Mouse (Mus musculus) adrenal gland, postnatal 25 days (tissue): ENCODE measurements around the gene Polg2. TPM values are rescaled to one million over a fixed set of nuclear protein-coding genes. Genes with fewer than 3 reads are reported as not detected.
"Not testable (repeated sequence)": the region's sequence is repeated elsewhere in the genome, so short reads cannot be mapped to it uniquely, and the experiment has no call there.

ENCODE experiments used
- DNase-seq: peaks from one replicate; pipeline ENCODE4 v3.0.0; 2021; ENCODE audit warnings: mixed read lengths
- total RNA-seq: library from RNA; stranded (reverse); gene quantifications from 2 replicates; pipeline ENCODE4 v1.2.3, GENCODE M21; 2021

The Polg2 gene
- total RNA-seq, 1 experiment from 2014 or later = 8.4 TPM

DNA sequence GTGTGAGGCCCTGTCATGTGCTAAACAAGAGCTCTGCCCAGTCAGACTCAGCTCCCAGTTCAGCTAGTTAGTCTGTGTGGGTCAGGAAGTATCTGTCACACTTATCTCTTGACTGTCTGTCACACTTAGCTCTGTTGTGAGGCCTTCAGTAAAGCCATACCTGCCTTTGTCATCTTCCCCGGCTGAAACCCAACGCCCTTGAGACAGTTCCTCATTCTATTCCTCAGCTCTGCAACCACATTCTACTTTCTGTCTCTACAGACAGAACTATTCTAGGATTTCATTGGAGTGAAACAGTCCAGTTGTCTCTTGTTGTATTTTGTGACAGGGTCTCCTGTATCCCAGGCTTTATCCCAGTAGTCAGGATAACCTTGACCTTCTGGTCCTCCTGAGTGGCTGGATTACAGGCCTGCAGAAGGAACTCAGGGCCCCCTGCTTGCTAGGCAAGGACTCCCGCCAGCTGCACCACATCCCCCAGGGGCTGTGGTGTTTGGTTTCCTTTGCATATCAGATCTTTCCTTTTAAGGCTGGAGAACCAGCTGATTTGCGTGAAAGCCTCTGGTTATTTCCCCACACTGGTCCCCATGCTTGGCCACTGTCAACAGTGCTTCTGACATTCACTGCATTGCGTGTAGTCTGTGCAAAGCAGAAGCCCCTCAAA lies 17.1 kb downstream of the Polg2 start:
- no peak for DNase-seq

DNA sequence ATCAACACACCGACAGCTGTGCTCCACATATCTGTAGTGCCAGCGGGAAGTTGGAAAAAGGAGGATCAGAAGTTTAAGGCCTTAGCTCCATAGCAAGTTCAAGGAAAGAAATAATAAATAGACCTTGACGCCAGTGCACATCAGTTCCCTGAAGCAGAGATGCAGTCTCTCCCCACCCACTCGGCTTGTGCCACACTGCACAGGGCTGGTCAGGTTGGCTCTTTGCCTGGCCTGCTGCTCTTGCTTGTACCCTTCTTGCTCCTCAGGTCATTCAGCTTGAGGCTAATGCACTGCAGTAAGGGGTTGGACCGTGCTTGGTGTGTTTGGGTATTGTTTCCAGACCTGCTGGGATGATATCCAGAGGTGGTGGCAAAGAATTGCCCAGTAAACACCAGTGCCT lies 18.8 kb downstream of the Polg2 start:
- no peak for DNase-seq

DNA sequence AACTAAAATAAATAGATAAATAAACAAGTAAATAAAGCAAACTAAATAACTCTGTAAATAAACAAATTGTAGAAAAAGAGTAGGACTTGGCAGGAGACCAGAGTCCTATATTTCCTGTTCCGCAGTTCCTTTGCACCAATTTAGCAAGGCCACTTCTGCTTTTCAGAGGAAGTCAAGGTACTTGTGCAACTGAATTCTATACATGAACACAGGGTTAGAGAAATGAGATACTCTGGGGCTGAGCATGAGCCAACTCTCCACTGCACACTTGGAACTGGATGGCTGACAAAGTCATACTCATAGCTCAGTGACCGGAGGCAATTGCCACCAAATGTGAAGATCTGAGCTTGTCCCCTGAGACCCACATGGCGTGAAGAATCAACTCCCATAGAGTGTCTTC lies 20.3 kb downstream of the Polg2 start:
- DNase-seq = no peak

DNA sequence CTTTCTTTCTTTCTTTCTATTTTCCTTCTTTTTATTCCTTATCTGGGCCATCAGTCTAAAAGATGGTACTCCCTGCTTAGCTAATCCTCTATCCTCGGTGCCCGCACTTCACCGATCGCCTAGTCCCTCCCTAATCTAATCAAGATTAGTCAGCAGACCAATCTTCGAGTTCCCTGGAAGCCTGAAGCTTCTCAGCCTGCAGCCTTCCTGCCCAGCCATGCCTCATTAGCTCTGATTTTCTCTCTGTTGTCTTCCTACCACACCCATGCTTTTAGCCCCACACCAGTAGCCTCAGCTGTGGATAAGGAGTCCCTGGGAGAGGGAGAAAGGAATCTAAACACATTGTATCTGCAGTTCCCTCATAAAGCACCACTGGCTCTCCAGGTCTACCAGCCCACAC lies 23.8 kb downstream of the Polg2 start:
- no peak for DNase-seq

DNA sequence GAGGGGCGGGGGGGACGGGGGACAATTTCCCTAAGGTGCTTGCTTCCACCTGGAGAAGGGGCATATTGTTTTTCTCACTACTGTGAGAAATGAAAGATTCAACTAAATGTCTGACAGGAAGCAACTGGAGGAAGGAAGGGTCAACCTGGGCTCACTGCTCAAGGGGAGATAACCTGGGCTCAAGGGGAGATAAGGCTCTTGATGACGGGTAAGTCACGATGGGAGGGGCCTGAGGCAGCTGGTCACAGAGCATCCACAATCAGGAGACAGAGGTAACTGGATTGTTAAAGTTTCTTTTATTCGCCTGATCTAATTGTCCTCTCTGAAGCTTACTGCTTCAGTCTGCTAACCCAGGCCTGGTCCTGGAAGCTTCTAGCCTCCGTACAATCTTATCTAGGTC lies 26.0 kb downstream of the Polg2 start:
- DNase-seq = no peak

DNA sequence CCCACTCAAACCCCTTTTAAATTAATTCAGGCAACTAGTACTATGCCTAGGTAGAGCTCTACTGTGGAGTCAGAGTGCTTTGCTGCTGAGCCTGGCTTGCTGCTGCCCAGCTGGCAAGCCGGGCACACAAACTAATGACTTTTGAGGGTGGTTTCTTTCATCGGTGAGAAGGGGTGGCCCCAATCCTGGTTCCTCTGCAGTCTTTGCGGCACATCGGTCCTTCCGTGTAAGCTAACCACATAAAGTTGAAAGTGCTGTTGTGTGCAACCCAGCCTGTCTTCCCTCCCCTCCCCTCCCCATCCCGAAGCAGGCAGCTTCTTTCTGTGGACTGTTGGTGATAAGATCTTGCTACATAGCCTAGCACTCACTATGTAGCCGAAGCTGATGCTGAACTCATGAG lies 27.2 kb downstream of the Polg2 start:
- no peak for DNase-seq

DNA sequence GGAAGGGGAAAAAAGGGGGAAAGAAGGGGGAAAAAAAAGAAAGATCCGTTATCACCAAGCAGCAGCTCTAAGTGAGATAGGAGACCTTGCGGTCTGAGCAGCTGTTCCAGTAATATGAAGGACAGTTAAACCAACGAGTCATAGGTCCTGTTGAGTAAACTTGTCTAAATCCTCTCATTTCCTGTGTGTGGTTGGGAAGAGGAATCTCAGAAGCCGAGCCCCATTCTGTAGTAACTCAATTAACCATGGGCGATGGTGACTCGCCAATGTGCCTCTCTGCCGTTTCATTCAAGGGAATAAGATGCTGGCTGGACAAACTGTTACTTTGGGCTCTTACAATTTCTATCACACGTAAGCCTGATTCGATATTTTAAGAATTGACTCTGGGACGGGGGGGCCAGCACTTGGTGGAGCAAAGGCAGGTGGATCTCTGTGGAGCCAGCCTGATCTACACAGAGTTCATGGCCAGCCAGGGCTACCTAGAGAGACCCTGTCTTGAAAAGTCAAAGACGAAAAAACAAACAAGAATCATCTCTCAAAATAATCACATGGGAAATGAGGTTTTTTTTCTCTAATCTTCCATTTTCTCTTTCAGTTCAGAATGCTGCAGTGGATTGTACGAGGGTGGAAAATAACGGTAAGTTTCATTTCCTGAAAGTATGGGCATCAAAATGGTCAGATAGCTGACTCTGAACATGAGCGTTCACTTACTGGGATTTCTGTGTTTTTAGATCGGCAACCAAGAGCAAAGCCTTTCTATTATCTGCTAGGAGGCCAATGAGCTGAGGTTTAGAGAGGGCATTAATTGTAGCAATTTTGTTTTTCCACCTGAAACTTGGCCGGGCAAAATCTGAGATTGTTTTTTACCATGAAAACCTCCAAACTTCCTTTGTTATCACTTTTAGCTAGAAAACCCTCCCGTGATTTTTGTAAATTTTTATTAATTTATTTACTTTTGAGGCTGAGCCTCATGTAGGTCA lies 28.0 kb downstream of the Polg2 start, which contains the start of gene Milr1:
Milr1 (plus strand) TSS at position 188 of the 980 bp plus-strand sequence.
- no peak for DNase-seq

DNA sequence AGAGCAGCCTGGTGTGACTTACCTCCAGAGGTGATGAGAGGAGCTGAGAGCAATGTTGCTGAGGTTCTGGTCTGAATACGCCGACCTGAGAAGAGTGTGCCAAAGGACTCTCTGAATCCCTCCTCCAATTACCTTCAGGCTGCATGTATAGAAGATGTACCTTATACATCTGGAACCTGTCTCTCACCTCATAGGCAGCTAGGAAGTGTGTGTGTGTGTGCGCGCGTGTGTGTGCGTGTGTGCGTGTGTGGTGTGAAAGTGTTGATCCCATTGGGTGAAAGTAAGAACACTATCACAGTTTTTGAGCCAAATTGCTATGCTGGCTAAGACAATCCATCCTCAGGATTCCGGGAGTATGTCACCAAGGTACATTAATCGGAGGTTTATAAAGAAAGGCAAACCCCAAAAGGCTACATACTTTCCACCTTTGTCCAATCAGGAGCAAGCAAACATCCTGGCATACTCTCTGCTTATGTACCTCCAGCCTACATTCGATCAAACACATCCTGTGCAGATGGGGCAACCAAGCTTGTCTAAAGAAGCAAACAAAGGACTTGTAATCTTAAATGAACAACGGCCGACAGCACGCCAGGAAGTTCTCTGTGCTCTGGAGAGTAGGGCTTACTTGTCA lies 29.1 kb downstream of the Polg2 start, which contains the start of gene Pecam1:
Pecam1 (minus strand) TSS at position 508 of the 631 bp plus-strand sequence.
- DNase-seq = no peak

DNA sequence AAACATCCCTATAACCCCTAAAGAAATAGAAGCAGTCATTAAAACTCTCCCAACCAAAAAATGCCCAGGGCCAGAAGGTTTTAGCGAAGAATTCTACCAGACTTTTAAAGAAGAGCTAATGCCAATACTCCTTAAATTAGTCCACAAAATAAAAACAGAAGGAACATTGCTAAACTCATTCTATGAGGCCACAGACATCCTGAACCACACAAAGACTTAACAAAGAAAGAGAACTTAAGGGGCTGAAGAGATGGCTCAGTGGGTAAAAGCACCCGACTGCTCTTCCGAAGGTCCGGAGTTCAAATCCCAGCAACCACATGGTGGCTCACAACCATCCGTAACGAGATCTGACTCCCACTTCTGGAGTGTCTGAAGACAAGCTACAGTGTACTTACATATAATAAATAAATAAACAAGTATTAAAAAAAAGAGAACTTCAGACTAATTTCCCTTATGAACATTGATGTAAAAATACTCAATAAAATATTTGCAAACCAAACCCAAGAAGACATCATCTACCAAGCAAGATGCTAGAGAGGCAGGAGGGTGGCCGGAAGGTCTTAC lies 29.7 kb downstream of the Polg2 start:
- not testable (repeated sequence) for DNase-seq

DNA sequence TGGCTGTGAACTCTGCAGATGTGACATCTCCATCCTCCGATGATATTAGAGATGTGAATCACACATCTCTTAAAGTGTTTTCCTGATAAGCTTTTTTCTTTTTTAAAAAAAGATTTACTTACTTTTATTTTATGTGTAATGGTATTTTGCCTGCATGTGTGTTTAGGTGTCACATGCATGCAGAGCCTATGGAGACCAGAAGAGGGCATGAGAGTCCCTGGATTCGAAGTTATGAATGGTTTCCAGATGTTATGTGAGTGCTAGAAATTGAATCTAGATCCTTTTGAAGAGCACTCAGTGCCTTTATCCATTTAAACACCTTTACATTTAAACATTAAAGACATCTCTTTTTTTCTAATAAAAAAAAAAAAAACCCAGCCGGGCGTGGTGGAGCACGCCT lies 34.4 kb downstream of the Polg2 start:
- DNase-seq = no peak

DNA sequence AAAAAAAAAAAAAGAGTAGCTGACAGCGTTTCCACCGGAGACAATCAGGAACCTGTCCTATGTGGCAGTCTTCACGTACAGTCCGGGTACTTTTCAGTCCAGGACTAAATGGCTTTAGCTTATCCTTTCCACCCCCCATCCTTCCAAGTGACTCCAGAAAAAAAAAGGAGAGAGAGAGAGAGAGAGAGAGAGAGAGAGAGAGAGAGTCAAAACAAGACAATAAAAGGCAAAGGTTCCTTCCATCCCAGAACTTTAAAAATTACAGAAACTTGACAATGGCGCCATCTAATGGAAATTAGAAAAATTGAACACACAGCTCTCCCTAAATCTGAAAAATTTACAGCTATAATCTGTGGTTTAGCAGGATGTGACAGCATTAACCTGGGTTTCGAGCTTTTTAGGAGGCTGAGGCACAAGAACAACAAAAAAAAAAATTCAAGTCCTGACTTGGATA lies 36.9 kb downstream of the Polg2 start:
- DNase-seq = no peak

DNA sequence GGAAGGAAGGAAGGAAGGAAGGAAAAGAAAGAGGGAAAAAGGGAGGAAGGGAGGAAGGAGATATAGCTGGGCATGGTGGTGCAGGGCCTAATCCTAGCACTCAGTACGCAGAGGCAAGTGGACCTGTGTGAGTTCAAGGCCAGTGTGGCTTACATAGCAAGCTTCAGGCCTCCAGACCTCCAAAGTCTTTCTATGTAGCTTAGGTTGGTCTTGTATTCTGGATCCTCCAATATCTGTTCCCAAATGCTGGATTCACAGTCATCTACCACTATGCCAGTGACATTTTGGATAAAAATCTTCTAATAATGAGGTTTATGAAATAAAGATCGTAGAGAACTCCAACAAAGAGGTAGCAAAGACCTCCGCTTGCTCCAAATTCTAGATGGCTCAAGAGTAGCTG lies 37.5 kb downstream of the Polg2 start:
- DNase-seq = no peak

DNA sequence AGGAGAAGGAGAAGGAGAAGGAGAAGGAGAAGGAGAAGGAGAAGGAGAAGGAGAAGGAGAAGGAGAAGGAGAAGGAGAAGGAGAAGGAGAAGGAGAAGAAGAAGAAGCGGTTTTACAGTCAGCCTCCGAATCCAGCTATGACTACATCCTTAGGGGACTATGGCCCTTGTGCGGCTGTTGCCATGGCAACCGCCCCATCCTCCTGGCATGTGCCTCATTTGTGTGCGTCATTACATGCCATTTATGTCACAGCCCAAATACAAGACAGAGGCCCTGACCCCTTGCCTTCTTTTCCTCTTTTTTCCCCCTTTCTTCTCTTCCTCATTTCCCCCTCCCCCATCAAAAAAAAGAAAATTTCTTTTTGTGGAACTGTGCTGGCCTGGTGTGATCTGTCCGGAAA lies 38.1 kb downstream of the Polg2 start:
- DNase-seq = no peak

DNA sequence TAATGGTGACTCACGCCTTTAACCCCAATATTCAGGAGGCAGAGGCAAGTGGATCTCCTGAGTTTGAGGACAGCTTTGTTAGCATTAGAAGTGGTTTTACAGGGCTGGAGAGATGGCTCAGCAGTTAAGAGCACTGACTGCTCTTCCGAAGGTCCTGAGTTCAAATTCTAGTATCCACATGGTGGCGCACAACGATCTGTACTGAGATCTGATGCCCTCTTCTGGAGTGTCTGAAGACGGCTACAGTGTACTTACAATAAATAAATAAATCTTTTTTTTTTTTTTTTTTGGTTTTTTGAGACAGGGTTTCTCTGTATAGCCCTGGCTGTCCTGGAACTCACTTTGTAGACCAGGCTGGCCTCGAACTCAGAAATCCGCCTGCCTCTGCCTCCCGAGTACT lies 38.6 kb downstream of the Polg2 start:
- DNase-seq = not testable (repeated sequence)

DNA sequence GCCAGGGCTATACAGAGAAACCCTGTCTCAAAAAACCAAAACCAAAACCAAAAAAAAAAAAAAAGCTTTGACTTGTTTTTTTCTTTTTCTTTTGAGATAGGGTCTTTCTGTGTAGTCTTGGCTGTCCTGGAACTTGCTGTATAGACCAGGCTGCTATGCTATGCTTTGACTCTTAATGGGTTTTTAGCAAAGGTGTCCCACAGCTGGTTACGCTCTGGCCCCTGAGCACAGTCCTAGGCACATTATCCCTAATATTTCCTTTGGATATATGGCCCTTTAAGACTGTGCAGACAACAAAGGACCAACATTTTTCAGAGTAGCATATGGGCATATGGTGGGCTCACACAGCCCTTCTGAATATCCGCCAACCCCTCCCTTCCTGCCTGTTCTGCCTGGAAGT lies 40.2 kb downstream of the Polg2 start:
- DNase-seq = no peak

DNA sequence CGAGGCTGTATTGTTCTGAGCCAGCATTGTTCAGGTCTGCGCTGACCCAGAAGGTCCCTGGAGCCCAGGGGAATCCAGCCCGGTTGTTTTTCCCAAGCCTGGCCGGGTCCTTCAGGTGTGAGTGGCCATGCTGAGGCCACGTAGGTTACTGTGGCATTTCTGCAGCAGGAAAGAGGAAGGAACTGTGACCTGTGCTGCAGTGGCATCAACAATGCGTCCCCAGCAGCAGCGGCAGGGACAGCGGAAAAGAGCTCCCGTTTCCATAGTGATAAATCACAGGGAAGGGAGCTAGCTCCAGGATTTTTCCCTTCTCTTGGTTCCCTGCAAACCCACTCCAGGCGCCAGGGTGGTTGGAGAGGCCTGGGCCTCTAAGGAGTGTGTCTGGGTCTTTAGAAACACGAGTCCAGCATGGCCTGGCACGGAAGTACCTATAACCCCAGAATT lies 42.1 kb downstream of the Polg2 start:
- peak; percentile 25 for DNase-seq

DNA sequence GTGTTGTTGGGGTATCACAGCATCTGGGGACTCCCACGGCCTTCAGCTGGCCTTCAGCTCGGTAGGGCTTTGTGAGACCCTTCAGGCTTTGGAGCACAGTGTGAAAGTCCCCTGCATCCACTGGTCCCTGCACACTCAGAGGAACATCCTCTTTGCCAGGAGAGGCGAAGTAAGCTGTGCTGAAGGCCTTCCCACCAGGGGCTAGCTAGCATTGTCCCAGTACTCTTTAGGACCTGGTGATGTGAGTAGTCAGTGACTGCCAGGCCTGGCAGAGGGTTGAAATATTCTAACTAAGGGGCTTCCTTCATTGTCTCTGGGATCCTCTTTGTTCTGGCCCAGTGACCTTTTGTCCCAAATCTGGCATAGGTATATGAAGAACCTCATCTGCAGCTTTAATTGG lies 42.7 kb downstream of the Polg2 start:
- DNase-seq = no peak

DNA sequence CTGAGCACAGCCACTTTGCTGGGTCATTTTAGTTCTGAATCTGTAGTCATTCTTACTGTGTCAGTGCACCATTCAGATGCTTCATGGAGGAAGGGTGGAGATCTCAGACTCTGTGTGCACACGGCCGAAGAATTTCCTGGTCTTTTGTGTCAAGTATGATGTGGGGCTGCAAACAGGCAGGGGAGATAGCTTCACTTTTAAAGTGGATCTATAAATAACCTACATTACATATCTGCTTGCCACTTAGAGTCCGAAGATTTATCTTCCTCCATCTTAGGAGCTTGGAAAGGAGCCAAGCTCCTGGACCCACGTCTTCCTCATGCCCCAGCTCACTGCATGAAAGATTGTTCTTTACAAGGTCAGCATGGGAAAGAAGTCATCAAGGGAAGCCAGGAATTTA lies 48.6 kb downstream of the Polg2 start:
- DNase-seq = no peak

DNA sequence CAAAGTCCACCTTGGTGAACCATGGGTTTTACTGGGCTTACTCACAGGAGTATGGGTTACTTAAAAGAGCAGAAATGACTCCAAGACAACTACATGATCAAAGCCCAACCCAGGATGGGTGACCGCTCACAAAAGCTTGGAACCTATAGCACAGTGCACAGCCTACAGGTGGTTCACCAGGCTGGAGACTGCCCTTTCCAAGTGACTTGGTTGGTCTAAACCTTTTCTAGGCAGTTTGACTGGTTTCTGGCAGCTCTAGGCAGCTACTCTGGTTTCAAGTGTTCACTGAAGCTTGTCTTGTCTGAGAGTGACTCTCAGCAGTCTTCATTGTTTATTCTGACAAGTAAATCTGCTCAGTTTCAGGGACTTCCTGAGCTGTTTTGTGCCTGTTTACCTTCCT lies 49.7 kb downstream of the Polg2 start:
- no peak for DNase-seq

DNA sequence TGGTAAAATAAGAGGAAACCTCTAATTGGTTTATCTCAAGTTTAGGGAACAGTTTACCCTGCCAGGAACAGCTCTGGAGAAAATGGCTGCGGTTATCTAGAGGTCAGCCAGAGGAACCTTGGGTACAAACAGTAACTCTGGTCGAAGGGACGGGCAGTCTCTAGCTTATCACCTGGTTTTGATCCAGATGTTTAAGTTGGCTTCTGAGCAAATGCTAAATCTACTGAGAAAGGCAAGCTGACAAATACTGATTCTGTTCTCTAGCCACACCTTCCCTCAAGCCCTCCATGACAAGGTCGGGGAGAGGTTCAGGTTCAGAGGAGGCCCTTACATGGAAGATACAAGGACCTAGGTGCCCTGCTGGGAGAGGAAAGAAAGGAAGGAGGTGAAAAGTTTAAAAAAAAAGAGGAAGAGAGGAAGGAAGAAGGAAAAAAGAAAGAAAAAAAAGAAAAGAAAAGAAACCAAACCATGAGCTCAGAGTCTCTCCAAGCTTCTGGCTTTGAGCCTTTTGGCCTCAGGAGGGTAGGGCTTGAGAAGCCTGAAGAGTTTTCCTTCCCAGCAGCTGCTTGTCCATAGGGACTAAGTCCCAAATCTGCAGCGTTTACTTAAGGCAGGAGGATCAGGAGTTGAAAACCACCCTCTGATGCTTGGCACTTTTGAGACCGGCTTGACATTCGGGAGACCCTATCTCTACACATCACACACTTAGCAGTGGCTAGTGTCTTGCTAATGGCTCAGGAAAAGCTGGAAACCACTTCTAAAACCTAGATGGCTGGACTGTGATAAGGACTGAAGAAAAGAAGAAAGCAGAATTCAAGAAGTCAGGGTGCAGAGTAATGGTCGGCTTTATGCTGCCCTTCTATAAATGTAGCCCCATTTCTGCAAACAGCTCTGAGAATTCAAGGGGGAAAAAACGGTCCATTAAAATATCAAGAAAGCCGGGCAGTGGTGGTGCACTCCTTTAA lies 50.7 kb downstream of the Polg2 start:
- no peak for DNase-seq

DNA sequence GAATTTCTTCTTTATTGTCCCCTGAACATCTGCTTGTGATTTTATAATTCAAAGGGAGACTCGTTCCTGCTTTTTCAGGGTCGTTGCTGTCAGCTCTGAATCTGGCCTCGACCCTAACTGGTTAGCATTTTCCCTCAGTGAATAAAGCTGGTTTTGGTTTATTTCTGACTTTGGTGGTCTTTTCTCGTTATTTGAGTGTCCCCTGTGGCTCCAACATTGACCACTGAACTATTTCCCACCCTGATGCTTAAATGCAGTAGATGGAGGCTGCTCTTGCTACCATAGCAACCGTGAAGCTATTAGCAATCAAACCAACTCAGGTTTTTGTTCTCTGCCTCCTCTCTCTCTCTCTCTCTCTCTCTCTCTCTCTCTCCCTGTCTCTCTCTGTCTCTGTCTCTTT lies 51.4 kb downstream of the Polg2 start:
- DNase-seq = no peak
